Mouse (Mus musculus): ENCODE data around the gene Mthfd1. TPM values are rescaled to one million over a fixed set of nuclear protein-coding genes. Genes with fewer than 3 reads are reported as not detected.

The Mthfd1 gene
- total and polyA plus RNA-seq, 2 experiments from 2014 or later = 18.3 to 23.8 TPM

DNA sequence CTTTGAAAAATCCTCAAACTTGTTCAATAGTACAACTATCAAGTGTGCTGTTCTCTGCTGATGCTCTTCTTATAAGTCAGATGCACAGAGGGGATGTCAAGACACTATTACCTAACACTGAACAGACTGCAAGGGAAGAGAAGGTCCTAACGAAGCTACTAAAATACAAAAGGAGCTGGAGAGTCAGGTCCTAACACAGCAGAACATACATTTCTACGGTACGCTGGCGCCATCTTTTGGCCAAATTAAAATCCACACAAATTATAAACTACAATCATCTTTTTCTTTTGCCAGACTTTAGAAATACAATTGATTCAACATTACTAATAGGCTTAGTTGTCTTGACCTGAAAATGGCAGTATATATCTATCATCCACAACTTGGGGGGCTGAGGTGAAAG lies 86.0 kb downstream of the Mthfd1 start:
- TF ChIP-seq CTCF (IDR thresholded peaks at IDR 0.05; ENCODE audit: low read depth) = peak; percentile 77
- no peak for TF ChIP-seq EP300 (IDR thresholded peaks at IDR 0.05; ENCODE audit: low read depth)
- no peak overlapping the region for H3K4me2 ChIP-seq (ENCODE audit: low read depth, low read length)
- ATAC-seq (ENCODE audit: insufficient read depth, low read depth) (no peak), DNase-seq (ENCODE audit: low spot score) (peak; percentile 68)
- H3K27me3 ChIP-seq (ENCODE audit: control insufficient read depth, insufficient read depth, low read length) = no peaks in the 10 kb centered on the region
- no peaks in the 10 kb centered on the region for H3K4me1 ChIP-seq (ENCODE audit: control insufficient read depth, insufficient read depth)
- H3K9ac ChIP-seq (replicated peaks; ENCODE audit: low read depth, low read length) = no peak overlapping the region
- H3K4me3 ChIP-seq (ENCODE audit: low read depth, low read length) = no peak overlapping the region
- no peaks in the 10 kb centered on the region; the same call in none of the 2 replicates for H3K36me3 ChIP-seq (replicated peaks; ENCODE audit: control insufficient read depth, insufficient read depth, low read length)
- no peak overlapping the region for H3K27ac ChIP-seq (ENCODE audit: low read depth)
- H3K9me3 ChIP-seq (replicated peaks; ENCODE audit: control insufficient read depth, low read length) = no peaks in the 10 kb centered on the region
- WGBS = 4% methylated on average over 4 of the region's 4 CpGs

DNA sequence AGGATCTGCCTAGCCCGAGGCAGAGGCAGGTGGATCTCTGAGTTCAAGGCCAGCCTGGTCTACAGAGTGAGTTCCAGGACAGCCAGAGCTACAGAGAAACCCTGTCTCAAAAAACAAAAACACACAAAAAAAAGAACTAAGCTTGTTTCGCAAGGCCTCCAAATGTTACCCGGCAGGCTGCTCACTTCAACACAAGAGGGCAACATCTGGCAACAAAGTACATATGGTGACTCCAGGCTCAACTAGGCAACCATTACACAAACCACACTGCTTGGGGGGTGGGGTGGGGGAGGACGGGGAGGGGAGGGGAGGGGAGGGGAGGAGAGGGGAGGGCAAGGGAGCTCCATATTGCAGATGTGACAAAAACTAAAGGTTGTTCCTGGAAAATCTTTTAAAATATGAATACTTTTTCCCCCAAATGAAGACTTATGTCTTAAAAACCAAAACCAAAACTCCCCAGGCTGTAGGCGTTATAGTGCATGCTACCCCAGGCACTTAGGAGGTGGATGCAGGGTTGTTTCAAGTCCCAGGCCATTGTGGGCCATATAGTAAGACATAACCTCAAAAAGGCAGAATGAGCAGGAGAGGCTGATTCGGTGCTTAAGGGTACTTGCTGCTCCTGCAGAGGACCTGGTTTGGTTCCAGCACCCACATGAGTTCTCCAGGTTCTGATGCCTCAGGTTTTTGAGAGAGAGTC lies 90.8 kb downstream of the Mthfd1 start:
- Histone ChIP-seq H3K27me3 (ENCODE audit: control insufficient read depth, insufficient read depth, low read length) (no peaks in the 10 kb centered on the region), H3K27ac (ENCODE audit: low read depth) (no peak overlapping the region), H3K4me2 (ENCODE audit: low read depth, low read length) (no peak overlapping the region), H3K36me3 (replicated peaks; ENCODE audit: control insufficient read depth, insufficient read depth, low read length) (peaks cover 21% of the 10 kb centered on the region), H3K4me3 (ENCODE audit: low read depth, low read length) (no peak overlapping the region), H3K9me3 (replicated peaks; ENCODE audit: control insufficient read depth, low read length) (no peaks in the 10 kb centered on the region), H3K4me1 (ENCODE audit: control insufficient read depth, insufficient read depth) (no peaks in the 10 kb centered on the region), H3K9ac (replicated peaks; ENCODE audit: low read depth, low read length) (no peak overlapping the region)
- DNase-seq (ENCODE audit: low spot score) (no peak), ATAC-seq (ENCODE audit: insufficient read depth, low read depth) (no peak)
- TF ChIP-seq EP300 (IDR thresholded peaks at IDR 0.05; ENCODE audit: low read depth) (no peak), CTCF (IDR thresholded peaks at IDR 0.05; ENCODE audit: low read depth) (peak; percentile 55)
- 83% methylated on average over 5 of the region's 6 CpGs for WGBS

- no peak overlapping the region for H3K4me2 ChIP-seq (ENCODE audit: low read depth, low read length)
- no peak overlapping the region for H3K9ac ChIP-seq (replicated peaks; ENCODE audit: low read depth, low read length)
- WGBS = 70% methylated on average over 8 of the region's 8 CpGs
- H3K27ac ChIP-seq (ENCODE audit: low read depth) = no peak overlapping the region
- H3K36me3 ChIP-seq (replicated peaks; ENCODE audit: control insufficient read depth, insufficient read depth, low read length) = peaks cover 32% of the 10 kb centered on the region
- H3K4me1 ChIP-seq (ENCODE audit: control insufficient read depth, insufficient read depth) = no peaks in the 10 kb centered on the region
- ATAC-seq (ENCODE audit: insufficient read depth, low read depth) = no peak
- no peaks in the 10 kb centered on the region for H3K9me3 ChIP-seq (replicated peaks; ENCODE audit: control insufficient read depth, low read length)
- no peak for TF ChIP-seq EP300 (IDR thresholded peaks at IDR 0.05; ENCODE audit: low read depth)
- no peak for TF ChIP-seq CTCF (IDR thresholded peaks at IDR 0.05; ENCODE audit: low read depth)
- no peak overlapping the region for H3K4me3 ChIP-seq (ENCODE audit: low read depth, low read length)
- no peak for DNase-seq (ENCODE audit: low spot score)
- no peaks in the 10 kb centered on the region for H3K27me3 ChIP-seq (ENCODE audit: control insufficient read depth, insufficient read depth, low read length)
These were observed 94.7 kb downstream of the Mthfd1 start for GRCm38 (mm10) chr12:76349680-76350220.

GRCm38 (mm10) chr12:76360868-76361267 lies 105.8 kb downstream of the Mthfd1 start:
- Histone ChIP-seq H3K9ac (replicated peaks; ENCODE audit: low read depth, low read length) (no peak overlapping the region), H3K9me3 (replicated peaks; ENCODE audit: control insufficient read depth, low read length) (no peaks in the 10 kb centered on the region), H3K4me2 (ENCODE audit: low read depth, low read length) (no peak overlapping the region), H3K4me3 (ENCODE audit: low read depth, low read length) (no peak overlapping the region), H3K4me1 (ENCODE audit: control insufficient read depth, insufficient read depth) (no peaks in the 10 kb centered on the region), H3K27me3 (ENCODE audit: control insufficient read depth, insufficient read depth, low read length) (no peaks in the 10 kb centered on the region), H3K27ac (ENCODE audit: low read depth) (no peak overlapping the region), H3K36me3 (replicated peaks; ENCODE audit: control insufficient read depth, insufficient read depth, low read length) (no peaks in the 10 kb centered on the region)
- no peak for DNase-seq (ENCODE audit: low spot score)
- no peak for ATAC-seq (ENCODE audit: insufficient read depth, low read depth)
- TF ChIP-seq EP300 (IDR thresholded peaks at IDR 0.05; ENCODE audit: low read depth) (no peak), CTCF (IDR thresholded peaks at IDR 0.05; ENCODE audit: low read depth) (no peak)
- 79% methylated on average over 1 of the region's 1 CpGs for WGBS

DNA sequence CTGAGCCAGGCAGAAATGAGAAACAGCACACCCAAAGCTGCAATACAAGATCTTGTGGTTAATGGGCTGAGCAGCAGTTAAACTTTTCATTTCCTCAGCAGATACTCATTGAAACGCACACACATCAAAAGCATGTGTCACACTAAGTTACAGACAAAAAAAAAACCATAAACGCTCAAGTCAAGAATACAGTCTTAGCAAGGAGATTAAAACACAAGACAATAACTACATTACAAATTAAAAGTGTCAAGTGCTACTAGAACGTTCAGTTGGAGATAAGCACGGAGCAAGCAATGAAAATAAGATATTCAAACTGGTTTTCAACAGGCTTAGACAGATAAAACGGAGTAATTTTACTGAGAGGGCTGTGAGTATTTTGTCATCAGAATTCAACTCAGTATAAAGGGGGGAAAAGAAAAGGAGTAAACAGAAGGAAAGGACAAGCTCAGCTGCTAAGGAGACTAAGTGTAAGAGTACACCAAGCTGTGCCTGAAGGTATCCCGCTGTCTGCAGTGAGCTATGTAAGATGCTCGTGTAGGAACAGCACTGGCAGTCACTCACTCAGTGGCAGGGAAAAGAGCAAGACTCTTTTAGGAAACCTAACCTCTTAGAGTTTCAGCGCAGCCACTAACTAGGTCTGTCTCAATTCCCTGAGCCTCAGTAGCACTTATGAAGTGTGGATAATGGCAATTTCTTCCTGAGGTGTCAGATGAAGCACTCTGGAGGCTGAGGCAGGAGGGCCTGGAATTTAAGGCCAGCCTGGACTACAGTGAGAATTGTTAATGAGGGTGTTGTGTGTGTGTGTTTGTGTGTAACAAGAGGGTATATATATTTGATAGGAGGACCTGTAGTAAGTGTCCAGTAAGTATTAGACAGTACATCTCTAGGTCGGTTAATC lies 106.6 kb downstream of the Mthfd1 start:
- no peak for DNase-seq (ENCODE audit: low spot score)
- no peaks in the 10 kb centered on the region for H3K27me3 ChIP-seq (ENCODE audit: control insufficient read depth, insufficient read depth, low read length)
- WGBS = 54% methylated on average over 9 of the region's 9 CpGs
- TF ChIP-seq CTCF (IDR thresholded peaks at IDR 0.05; ENCODE audit: low read depth) = no peak
- TF ChIP-seq EP300 (IDR thresholded peaks at IDR 0.05; ENCODE audit: low read depth) = no peak
- peak overlapping the region; percentile 8; the same call in 1 of the 2 replicates for H3K27ac ChIP-seq (ENCODE audit: low read depth)
- no peak overlapping the region for H3K4me3 ChIP-seq (ENCODE audit: low read depth, low read length)
- no peaks in the 10 kb centered on the region for H3K9me3 ChIP-seq (replicated peaks; ENCODE audit: control insufficient read depth, low read length)
- ATAC-seq (ENCODE audit: insufficient read depth, low read depth) = no peak
- H3K9ac ChIP-seq (replicated peaks; ENCODE audit: low read depth, low read length) = no peak overlapping the region
- H3K36me3 ChIP-seq (replicated peaks; ENCODE audit: control insufficient read depth, insufficient read depth, low read length) = no peaks in the 10 kb centered on the region
- H3K4me2 ChIP-seq (ENCODE audit: low read depth, low read length) = no peak overlapping the region
- no peaks in the 10 kb centered on the region for H3K4me1 ChIP-seq (ENCODE audit: control insufficient read depth, insufficient read depth)

Measured in heart, postnatal 0 days (tissue).